Mouse (Mus musculus) MEL (cell line): ENCODE data around the gene Lrrc34.

Experiments used
- NELFE ChIP-seq: IDR thresholded peaks from 2 replicates; pipeline ENCODE4 v1.6.1; 2011; ENCODE audit warnings: low read depth, low read length, improper control_type of control experiment
- ZMIZ1 ChIP-seq: IDR thresholded peaks from 2 replicates; pipeline ENCODE4 v1.6.1; 2012; ENCODE audit warnings: low read depth, mild to moderate bottlenecking, inconsistent platforms, low read length, improper control_type of control experiment, moderate library complexity

DNA sequence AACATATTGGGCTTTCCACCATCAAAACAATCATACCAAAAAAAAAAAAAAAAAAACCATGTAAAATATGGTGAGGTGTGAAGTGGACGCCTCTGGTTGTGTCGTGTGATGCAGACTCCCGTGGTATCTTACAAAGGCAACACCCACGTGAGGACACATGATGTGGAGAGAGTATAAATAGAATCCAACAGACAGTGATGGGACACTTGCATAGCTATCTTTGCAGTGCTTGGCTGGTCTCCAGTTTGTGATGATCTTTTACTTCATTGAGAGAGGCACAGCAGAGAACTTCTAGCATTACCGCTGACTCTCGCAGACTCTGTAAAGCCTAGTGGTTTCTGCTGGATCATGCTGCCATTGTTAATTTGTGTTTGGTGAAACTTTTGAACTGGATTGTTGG is 58.8 kb downstream of the Lrrc34 start:
- TF ChIP-seq NELFE (no peak), ZMIZ1 (no peak)
